Mouse (Mus musculus) heart, adult 2 months (tissue): Measurements from ENCODE around the gene Tcerg1l.

Experiments
- CTCF ChIP-seq: fragments of 200-600 bp; IDR thresholded peaks from 2 replicates; pipeline ENCODE4 v1.8.1; 2022; ENCODE audit warnings: antibody characterized with exemption, mild to moderate bottlenecking, moderate library complexity
- EP300 ChIP-seq: fragments of 200-500 bp; IDR thresholded peaks from 2 replicates; pipeline ENCODE4 v1.6.1; 2011; ENCODE audit warnings: low read depth, low read length, control low read depth; ENCODE audit not compliant: insufficient read depth
- POLR2A ChIP-seq: fragments of 200-500 bp; IDR thresholded peaks from 2 replicates; pipeline ENCODE4 v1.6.1; 2011; ENCODE audit warnings: mild to moderate bottlenecking, low read depth, low read length, control low read depth; ENCODE audit not compliant: insufficient read depth

DNA sequence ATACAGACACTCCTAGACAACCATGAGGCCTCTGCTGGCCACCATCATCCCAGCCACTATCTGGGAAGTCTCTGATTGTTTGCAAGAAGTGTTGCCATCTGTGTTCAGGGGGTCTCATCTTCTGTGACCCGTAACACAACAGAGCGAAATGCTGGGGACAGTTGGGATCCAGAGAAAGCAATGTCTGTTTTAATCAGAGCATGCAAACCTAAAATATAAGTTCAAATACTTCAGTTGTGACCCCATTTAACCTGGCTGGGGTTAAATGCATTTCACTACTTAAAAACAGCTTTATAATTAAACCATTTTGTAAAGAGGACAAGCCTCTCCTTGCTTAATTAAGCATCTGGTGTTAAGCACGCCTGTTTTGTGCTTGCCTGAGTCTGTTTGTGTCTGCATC, 66.3 kb downstream of the Tcerg1l start:
- TF ChIP-seq CTCF = no peak
- no peak for TF ChIP-seq POLR2A
- no peak for TF ChIP-seq EP300
